Mouse (Mus musculus): ENCODE results near the gene Spef1.

- TF ChIP-seq CTCF (IDR thresholded peaks at IDR 0.05; ENCODE audit: borderline replicate concordance, insufficient read depth, low read depth, low read length) (no peak), POLR2A (IDR thresholded peaks at IDR 0.05; ENCODE audit: borderline replicate concordance, insufficient read depth, low read length) (no peak)
Observed at GRCm38 (mm10) chr2:131138296-131138695, 48.8 kb downstream of the Spef1 start.

Data from cerebellum, adult 2 months (tissue).